Mouse (Mus musculus): Measurements from ENCODE around the gene Marco.

The Marco gene

GRCm38 (mm10) chr1:120504924-120505323, at the start of gene Marco:
Marco (minus strand) TSS chr1:120505024.
- DNase-seq (ENCODE audit: low spot score): no peak

- DNase-seq (ENCODE audit: low spot score): no peak
These were observed 34.7 kb upstream of the Marco start for GRCm38 (mm10) chr1:120539506-120540029.

GRCm38 (mm10) chr1:120536998-120537397, 32.2 kb upstream of the Marco start:
- DNase-seq (ENCODE audit: low spot score): no peak

- DNase-seq (ENCODE audit: low spot score): no peak
These were observed 31.1 kb upstream of the Marco start for GRCm38 (mm10) chr1:120535919-120536318.

- no peak for DNase-seq (ENCODE audit: low spot score)
These were observed 27.6 kb upstream of the Marco start for GRCm38 (mm10) chr1:120532321-120532916.

GRCm38 (mm10) chr1:120531770-120532169, 26.9 kb upstream of the Marco start:
- DNase-seq (ENCODE audit: low spot score): no peak

GRCm38 (mm10) chr1:120529881-120530280, 25.1 kb upstream of the Marco start:
- DNase-seq (ENCODE audit: low spot score): no peak

GRCm38 (mm10) chr1:120517618-120518017, 12.8 kb upstream of the Marco start:
- no peak for DNase-seq (ENCODE audit: low spot score)

GRCm38 (mm10) chr1:120510311-120510710, 5.5 kb upstream of the Marco start:
- DNase-seq (ENCODE audit: low spot score): no peak

- no peak for DNase-seq (ENCODE audit: low spot score)
These were observed 4.2 kb upstream of the Marco start for GRCm38 (mm10) chr1:120508976-120509375.

- DNase-seq (ENCODE audit: low spot score): no peak
These were observed 646 bp downstream of the Marco start for GRCm38 (mm10) chr1:120504046-120504710.

- no peak for DNase-seq (ENCODE audit: low spot score)
These were observed 3.3 kb downstream of the Marco start for GRCm38 (mm10) chr1:120501496-120501895.

GRCm38 (mm10) chr1:120498036-120498435, 6.8 kb downstream of the Marco start:
- no peak for DNase-seq (ENCODE audit: low spot score)

- DNase-seq (ENCODE audit: low spot score): no peak
These were observed 23.9 kb downstream of the Marco start for GRCm38 (mm10) chr1:120480937-120481336.

GRCm38 (mm10) chr1:120474825-120475224, 30.0 kb downstream of the Marco start:
- DNase-seq (ENCODE audit: low spot score): no peak

GRCm38 (mm10) chr1:120468891-120469290, 35.9 kb downstream of the Marco start:
- DNase-seq (ENCODE audit: low spot score): peak; percentile 62

GRCm38 (mm10) chr1:120467323-120467722, 37.5 kb downstream of the Marco start:
- DNase-seq (ENCODE audit: low spot score): no peak

- DNase-seq (ENCODE audit: low spot score): no peak
These were observed 38.1 kb downstream of the Marco start for GRCm38 (mm10) chr1:120466751-120467150.

- DNase-seq (ENCODE audit: low spot score): no peak
These were observed 45.8 kb downstream of the Marco start for GRCm38 (mm10) chr1:120459032-120459431.

GRCm38 (mm10) chr1:120458524-120458923, 46.3 kb downstream of the Marco start:
- DNase-seq (ENCODE audit: low spot score): no peak

GRCm38 (mm10) chr1:120451486-120452270, 53.1 kb downstream of the Marco start:
- peak; percentile 52 for DNase-seq (ENCODE audit: low spot score)

GRCm38 (mm10) chr1:120449662-120450061, 55.2 kb downstream of the Marco start:
- DNase-seq (ENCODE audit: low spot score): no peak

GRCm38 (mm10) chr1:120443228-120443639, 61.6 kb downstream of the Marco start:
- no peak for DNase-seq (ENCODE audit: low spot score)
